Mouse (Mus musculus): ENCODE results near the gene Bend3. TPM values are rescaled to one million over a fixed set of nuclear protein-coding genes. Genes with fewer than 3 reads are reported as not detected.

Gene Bend3
- total and polyA plus RNA-seq, 2 experiments from 2014 or later: 1.5 to 10.7 TPM

GRCm38 (mm10) chr10:43539746-43540310, 61.2 kb downstream of the Bend3 start:
- H3K4me3 ChIP-seq (ENCODE audit: low read length): peak overlapping the region; percentile 75
- peak overlapping the region; percentile 73 for H3K9ac ChIP-seq (replicated peaks; ENCODE audit: low read length)
- no peak for TF ChIP-seq CTCF (IDR thresholded peaks at IDR 0.05; ENCODE audit: low read depth)
- 0 out of 2 replicates have a peak, but pooled peaks cover 3% of the 10 kb centered on the region for H3K36me3 ChIP-seq (ENCODE audit: insufficient read depth, low read length)
- peaks cover 7% of the 10 kb centered on the region for H3K4me1 ChIP-seq (ENCODE audit: insufficient read depth, low read length)
- H3K27me3 ChIP-seq (ENCODE audit: insufficient read depth, low read length): no peaks in the 10 kb centered on the region
- ATAC-seq (no peak), DNase-seq (ENCODE audit: low spot score) (peak; percentile 13)
- WGBS: 20% methylated on average over 12 of the region's 12 CpGs
- no peak overlapping the region for H3K27ac ChIP-seq
- peak overlapping the region; percentile 52 for H3K4me2 ChIP-seq (ENCODE audit: low read depth, low read length)
- H3K9me3 ChIP-seq (ENCODE audit: low read length): no peaks in the 10 kb centered on the region

- WGBS: 1% methylated on average over 41 of the region's 56 CpGs
- Histone ChIP-seq H3K36me3 (ENCODE audit: insufficient read depth, low read length) (0 out of 2 replicates have a peak, but pooled peaks cover 3% of the 10 kb centered on the region), H3K4me1 (ENCODE audit: insufficient read depth, low read length) (peaks cover 7% of the 10 kb centered on the region), H3K27me3 (ENCODE audit: insufficient read depth, low read length) (no peaks in the 10 kb centered on the region), H3K4me3 (ENCODE audit: low read length) (peak within 1 kb of the TSS; percentile 75), H3K27ac (peak within 1 kb of the TSS; percentile 78), H3K9ac (replicated peaks; ENCODE audit: low read length) (peak within 1 kb of the TSS; percentile 73), H3K9me3 (ENCODE audit: low read length) (no peaks in the 10 kb centered on the region), H3K4me2 (ENCODE audit: low read depth, low read length) (peak within 1 kb of the TSS; percentile 52)
- peak; percentile 86 for TF ChIP-seq CTCF (IDR thresholded peaks at IDR 0.05; ENCODE audit: low read depth)
- DNase-seq (ENCODE audit: low spot score) (peak; percentile 97), ATAC-seq (peak; percentile 99)
These were observed 62.0 kb downstream of the Bend3 start, which contains the start of gene 1700021F05Rik for GRCm38 (mm10) chr10:43540442-43541152. Gene 1700021F05Rik, minus strand, starts transcription at chr10:43540994.

- no peaks in the 10 kb centered on the region for H3K9me3 ChIP-seq (ENCODE audit: low read length)
- ATAC-seq (peak; percentile 34), DNase-seq (ENCODE audit: low spot score) (no peak)
- TF ChIP-seq CTCF (IDR thresholded peaks at IDR 0.05; ENCODE audit: low read depth): no peak
- peak overlapping the region; percentile 52; the same call in 1 of the 2 replicates for H3K4me2 ChIP-seq (ENCODE audit: low read depth, low read length)
- H3K4me3 ChIP-seq (ENCODE audit: low read length): peak overlapping the region; percentile 75
- H3K4me1 ChIP-seq (ENCODE audit: insufficient read depth, low read length): peaks cover 7% of the 10 kb centered on the region
- H3K36me3 ChIP-seq (ENCODE audit: insufficient read depth, low read length): no peaks in the 10 kb centered on the region
- WGBS: 51% methylated on average over 7 of the region's 8 CpGs
- H3K27ac ChIP-seq: no peak overlapping the region
- no peak overlapping the region for H3K9ac ChIP-seq (replicated peaks; ENCODE audit: low read length)
- H3K27me3 ChIP-seq (ENCODE audit: insufficient read depth, low read length): no peaks in the 10 kb centered on the region
These were observed 62.5 kb downstream of the Bend3 start for GRCm38 (mm10) chr10:43541153-43541544.

GRCm38 (mm10) chr10:43549411-43549810, 70.8 kb downstream of the Bend3 start:
- peak; percentile 34 for TF ChIP-seq CTCF (IDR thresholded peaks at IDR 0.05; ENCODE audit: low read depth)
- DNase-seq (ENCODE audit: low spot score): no peak
- no peaks in the 10 kb centered on the region for H3K27me3 ChIP-seq (ENCODE audit: insufficient read depth, low read length)
- no peak for ATAC-seq
- H3K9me3 ChIP-seq (ENCODE audit: low read length): no peaks in the 10 kb centered on the region
- H3K4me3 ChIP-seq (ENCODE audit: low read length): no peak overlapping the region
- H3K9ac ChIP-seq (replicated peaks; ENCODE audit: low read length): no peak overlapping the region
- H3K4me2 ChIP-seq (ENCODE audit: low read depth, low read length): no peak overlapping the region
- H3K27ac ChIP-seq: no peak overlapping the region
- WGBS: 59% methylated on average over 5 of the region's 5 CpGs
- H3K36me3 ChIP-seq (ENCODE audit: insufficient read depth, low read length): no peaks in the 10 kb centered on the region
- H3K4me1 ChIP-seq (ENCODE audit: insufficient read depth, low read length): no peaks in the 10 kb centered on the region

GRCm38 (mm10) chr10:43550923-43551322, 72.3 kb downstream of the Bend3 start:
- Histone ChIP-seq H3K4me2 (ENCODE audit: low read depth, low read length) (no peak overlapping the region), H3K36me3 (ENCODE audit: insufficient read depth, low read length) (no peaks in the 10 kb centered on the region), H3K27me3 (ENCODE audit: insufficient read depth, low read length) (no peaks in the 10 kb centered on the region), H3K4me3 (ENCODE audit: low read length) (no peak overlapping the region), H3K4me1 (ENCODE audit: insufficient read depth, low read length) (no peaks in the 10 kb centered on the region), H3K9ac (replicated peaks; ENCODE audit: low read length) (no peak overlapping the region), H3K9me3 (ENCODE audit: low read length) (no peaks in the 10 kb centered on the region), H3K27ac (0 out of 2 replicates have a peak overlapping the region, but pooled peaks have one; percentile 32)
- peak; percentile 31; the same call in 1 of the 2 replicates for ATAC-seq
- no peak for TF ChIP-seq CTCF (IDR thresholded peaks at IDR 0.05; ENCODE audit: low read depth)
- WGBS: 30% methylated on average over 3 of the region's 3 CpGs
- DNase-seq (ENCODE audit: low spot score): no peak

GRCm38 (mm10) chr10:43551388-43551787, 72.8 kb downstream of the Bend3 start:
- DNase-seq (ENCODE audit: low spot score) (peak; percentile 21), ATAC-seq (peak; percentile 73; the same call in 1 of the 2 replicates)
- Histone ChIP-seq H3K4me1 (ENCODE audit: insufficient read depth, low read length) (no peaks in the 10 kb centered on the region), H3K27ac (0 out of 2 replicates have a peak overlapping the region, but pooled peaks have one; percentile 32), H3K4me3 (ENCODE audit: low read length) (no peak overlapping the region), H3K9ac (replicated peaks; ENCODE audit: low read length) (no peak overlapping the region), H3K9me3 (ENCODE audit: low read length) (no peaks in the 10 kb centered on the region), H3K36me3 (ENCODE audit: insufficient read depth, low read length) (no peaks in the 10 kb centered on the region), H3K27me3 (ENCODE audit: insufficient read depth, low read length) (no peaks in the 10 kb centered on the region), H3K4me2 (ENCODE audit: low read depth, low read length) (no peak overlapping the region)
- no peak for TF ChIP-seq CTCF (IDR thresholded peaks at IDR 0.05; ENCODE audit: low read depth)
- 27% methylated on average over 3 of the region's 3 CpGs for WGBS

Data from hindbrain, postnatal 0 days (tissue).